Mouse (Mus musculus): ENCODE results near the gene Rhox2b.
"Not testable (repeated sequence)": the region's sequence is repeated elsewhere in the genome, so short reads cannot be mapped to it uniquely, and the experiment has no call there.

DNA sequence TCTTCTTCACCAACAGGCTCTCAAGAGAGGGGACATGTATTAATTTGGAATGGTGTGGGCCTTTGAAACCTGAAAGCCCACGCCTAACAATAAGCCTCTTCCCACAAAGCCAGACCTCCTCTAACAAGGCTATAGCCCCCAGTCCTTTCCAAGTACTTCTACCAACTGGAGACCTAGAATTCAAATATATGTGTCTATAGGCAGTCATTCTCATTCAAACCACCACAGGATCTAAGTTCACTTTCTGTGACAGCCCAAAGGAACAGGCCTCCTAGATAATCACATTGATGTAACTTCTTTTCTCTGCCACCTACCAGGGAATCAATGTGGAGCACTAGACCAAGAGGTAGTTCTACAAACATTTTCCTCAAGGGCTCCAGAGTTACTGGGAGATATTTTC is 32.1 kb upstream of the Rhox2b start, which contains the start of gene Rhox3a2:
- not testable (repeated sequence) for TF ChIP-seq CTCF, EP300 (IDR thresholded peaks at IDR 0.05)

All from lung, postnatal 0 days (tissue).